Mouse (Mus musculus) lung, adult 18-20 months (tissue): ENCODE data around the gene Tm4sf5.

ENCODE experiments used
- DNase-seq, 2 experiments: peaks; one replicate each; pipeline ENCODE4 v3.0.0; 2022; ENCODE audit warnings: mixed read lengths in 2 of 2

Gene Tm4sf5

DNA sequence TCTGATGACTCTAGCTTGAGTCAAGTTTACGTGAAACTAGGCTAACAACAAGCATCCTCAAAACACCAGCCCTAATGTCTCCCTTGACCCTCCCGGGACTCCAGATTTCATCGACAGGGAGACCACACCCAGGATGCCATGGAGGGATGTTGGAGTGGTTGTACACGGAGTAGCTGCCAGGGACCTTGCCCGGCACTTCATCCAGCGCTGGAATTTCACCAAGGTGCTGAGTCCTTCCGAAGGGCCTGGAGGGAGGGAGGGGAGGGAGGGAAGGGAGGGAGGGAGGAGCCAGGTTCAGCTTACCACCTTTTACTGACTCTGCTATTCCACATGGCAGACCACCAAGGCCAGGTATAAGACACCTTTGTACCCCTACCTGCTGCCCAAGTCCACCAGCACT lies 48.9 kb downstream of the Tm4sf5 start:
- peak in 1 of 2 experiments; percentile 33 for DNase-seq

DNA sequence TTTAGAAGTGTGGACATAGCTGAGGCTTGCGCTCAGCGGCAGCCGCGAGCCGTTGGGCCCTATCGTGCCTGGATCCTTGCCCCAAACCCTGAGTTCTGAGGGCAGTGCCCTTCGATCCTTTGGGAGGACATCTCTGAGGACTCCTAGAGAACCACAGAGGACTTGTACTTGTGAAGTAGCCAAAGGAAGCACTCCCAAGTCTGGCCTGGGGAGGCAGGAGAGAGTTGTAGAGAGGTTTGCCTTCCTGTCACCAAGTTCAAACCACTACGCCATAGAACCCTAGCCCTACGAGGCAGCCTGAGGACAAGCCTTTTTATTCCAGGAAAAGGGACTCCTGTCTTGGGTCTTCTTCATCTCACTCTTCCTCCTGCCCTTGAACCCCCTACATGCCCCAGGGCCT lies 52.5 kb downstream of the Tm4sf5 start:
- no peak for DNase-seq
